In genomic region chr11:57566091-57567035, GRCm38 (mm10) we compare ENCODE assay signal across 13 mouse cellular contexts. TPM values are rescaled to one million over a fixed set of nuclear protein-coding genes. Genes with fewer than 3 reads are reported as not detected.
DNase-seq lines count a peak whose midpoint lies in the region; ATAC-seq lines count a peak whose summit lies in the region.
"Had no signal": no experiment of that assay in that cellular context is flagged by ENCODE, and none has a peak within 500 bp of the region (broad histone marks: within the 10 kb centered on the region; RNA-seq: fewer than 3 reads in every experiment).

No protein-coding gene starts in this region.

- DNase-seq in heart, postnatal 14 days, result no peak
- DNase-seq in forebrain, embryonic 10.5 days (ENCODE audit: extremely low spot score, low spot score), result no peak
- no peak for DNase-seq in kidney, postnatal 36 days
- DNase-seq in thymus, postnatal 25 days, result no peak
- no peak for DNase-seq in heart, adult 9 months (ENCODE audit: low spot score in 2 of 2)
- DNase-seq: layer of hippocampus, adult 9-11 months; lung, postnatal 14 days; thymus, adult 18-20 months had no signal

- WGBS in heart, embryonic 12.5 days, result 34% methylated on average over 18 of the region's 18 CpGs
- WGBS in forebrain, embryonic 10.5 days, result 21% methylated on average over 18 of the region's 18 CpGs
- 18% methylated on average over 18 of the region's 18 CpGs for WGBS in hindbrain, embryonic 15.5 days
- WGBS in neural tube, embryonic 12.5 days, result 33% methylated on average over 18 of the region's 18 CpGs

- H3K27ac ChIP-seq in heart, embryonic 12.5 days (ENCODE audit: poor library complexity, severe bottlenecking), result no peak overlapping the region
- H3K27ac ChIP-seq in forebrain, embryonic 10.5 days, result peak overlapping the region; percentile 69
- peak overlapping the region; percentile 49 for H3K27ac ChIP-seq in hindbrain, embryonic 15.5 days (replicated peaks)
- no peak overlapping the region for H3K27ac ChIP-seq in neural tube, embryonic 12.5 days
- H3K27ac ChIP-seq: heart, embryonic 13.5 days; liver, embryonic 12.5 days had no signal

- intact Hi-C loops in heart, postnatal 14 days (cut with DNase I), result no loop called here

- ATAC-seq in heart, embryonic 12.5 days (ENCODE audit: insufficient number of reproducible peaks, low FRiP score), result no peak
- ATAC-seq in hindbrain, embryonic 15.5 days (ENCODE audit: low FRiP score, low read depth), result 0 out of 2 replicates have a peak, but pooled peaks have one; percentile 51
- ATAC-seq in neural tube, embryonic 12.5 days (ENCODE audit: low FRiP score, low read depth), result no peak
- ATAC-seq: liver, embryonic 12.5 days had no signal

- peaks cover 12% of the 10 kb centered on the region for H3K9me3 ChIP-seq in heart, embryonic 12.5 days (replicated peaks)
- H3K9me3 ChIP-seq in forebrain, embryonic 10.5 days, result peaks cover 13% of the 10 kb centered on the region; the same call in 1 of the 2 replicates
- no peaks in the 10 kb centered on the region for H3K9me3 ChIP-seq in hindbrain, embryonic 15.5 days
- peaks cover 7% of the 10 kb centered on the region; the same call in 1 of the 2 replicates for H3K9me3 ChIP-seq in neural tube, embryonic 12.5 days
- H3K9me3 ChIP-seq: liver, embryonic 12.5 days had no signal

- H3K4me2 ChIP-seq in heart, embryonic 12.5 days, result peak overlapping the region; percentile 38
- peak overlapping the region; percentile 28; the same call in 1 of the 2 replicates for H3K4me2 ChIP-seq in hindbrain, embryonic 15.5 days
- peak overlapping the region; percentile 22 for H3K4me2 ChIP-seq in neural tube, embryonic 12.5 days (replicated peaks)
- H3K4me2 ChIP-seq: heart, embryonic 13.5 days; liver, embryonic 12.5 days had no signal

- peaks cover 22% of the 10 kb centered on the region for H3K4me1 ChIP-seq in heart, embryonic 12.5 days (replicated peaks)
- H3K4me1 ChIP-seq in forebrain, embryonic 10.5 days, result peaks cover 22% of the 10 kb centered on the region
- peaks cover 18% of the 10 kb centered on the region for H3K4me1 ChIP-seq in hindbrain, embryonic 15.5 days (replicated peaks)
- peaks cover 6% of the 10 kb centered on the region for H3K4me1 ChIP-seq in neural tube, embryonic 12.5 days
- H3K4me1 ChIP-seq: liver, embryonic 12.5 days had no signal

- H3K27me3 ChIP-seq in heart, embryonic 12.5 days (replicated peaks), result peaks cover 10% of the 10 kb centered on the region
- peaks cover 21% of the 10 kb centered on the region for H3K27me3 ChIP-seq in forebrain, embryonic 10.5 days (ENCODE audit: poor library complexity, severe bottlenecking)
- no peaks in the 10 kb centered on the region for H3K27me3 ChIP-seq in hindbrain, embryonic 15.5 days
- no peaks in the 10 kb centered on the region for H3K27me3 ChIP-seq in neural tube, embryonic 12.5 days (replicated peaks)

- H3K4me3 ChIP-seq in heart, embryonic 12.5 days, result no peak overlapping the region
- H3K4me3 ChIP-seq in forebrain, embryonic 10.5 days, result peak overlapping the region; percentile 21; the same call in 1 of the 2 replicates
- H3K4me3 ChIP-seq in hindbrain, embryonic 15.5 days, result no peak overlapping the region
- H3K4me3 ChIP-seq in neural tube, embryonic 12.5 days, result no peak overlapping the region
- H3K4me3 ChIP-seq: heart, embryonic 13.5 days; liver, embryonic 12.5 days had no signal

- peak overlapping the region; percentile 25; the same call in 1 of the 2 replicates for H3K9ac ChIP-seq in heart, embryonic 12.5 days
- no peak overlapping the region for H3K9ac ChIP-seq in hindbrain, embryonic 15.5 days
- 0 out of 2 replicates have a peak overlapping the region, but pooled peaks have one; percentile 13 for H3K9ac ChIP-seq in neural tube, embryonic 12.5 days
- H3K9ac ChIP-seq: heart, embryonic 13.5 days; liver, embryonic 12.5 days had no signal

- H3K36me3 ChIP-seq in heart, embryonic 12.5 days, result no peaks in the 10 kb centered on the region
- H3K36me3 ChIP-seq in forebrain, embryonic 10.5 days (replicated peaks), result no peaks in the 10 kb centered on the region
- H3K36me3 ChIP-seq in hindbrain, embryonic 15.5 days, result 0 out of 2 replicates have a peak, but pooled peaks cover 2% of the 10 kb centered on the region
- no peaks in the 10 kb centered on the region for H3K36me3 ChIP-seq in neural tube, embryonic 12.5 days
- H3K36me3 ChIP-seq: heart, embryonic 13.5 days; liver, embryonic 12.5 days had no signal

RNA-seq across cellular contexts. Expression of gene Mfap3, which starts 47.9 kb away (rescaled TPM):
- 31.2 and 33.5 TPM in 2 replicates for polyA plus RNA-seq in heart, embryonic 12.5 days (2016; fragmentation: Nextera tagmentation; extraction: Ambion mirVana)
- total RNA-seq in heart, postnatal 14 days (2021), result 10 to 100 TPM; 17.6 to 18.7 TPM
- polyA plus RNA-seq in forebrain, embryonic 10.5 days (2016; fragmentation: Nextera tagmentation; extraction: Ambion mirVana), result 42.8 and 52.6 TPM in 2 replicates
- polyA plus RNA-seq in hindbrain, embryonic 15.5 days (2015; fragmentation: Nextera tagmentation; extraction: Ambion mirVana), result 56.5 and 59.5 TPM in 2 replicates
- polyA plus RNA-seq in neural tube, embryonic 12.5 days (2016; fragmentation: Nextera tagmentation; extraction: Ambion mirVana), result 54.6 and 56.6 TPM in 2 replicates

RNA-seq across cellular contexts. Expression of gene Fam114a2, which starts 47.9 kb away (rescaled TPM):
- 67.8 and 69.4 TPM in 2 replicates for polyA plus RNA-seq in heart, embryonic 12.5 days (2016; fragmentation: Nextera tagmentation; extraction: Ambion mirVana)
- 10 to 100 TPM; 41.5 to 42.8 TPM for total RNA-seq in heart, postnatal 14 days (2021)
- polyA plus RNA-seq in forebrain, embryonic 10.5 days (2016; fragmentation: Nextera tagmentation; extraction: Ambion mirVana), result 64.5 and 65.6 TPM in 2 replicates
- polyA plus RNA-seq in hindbrain, embryonic 15.5 days (2015; fragmentation: Nextera tagmentation; extraction: Ambion mirVana), result 76.4 and 77.4 TPM in 2 replicates
- polyA plus RNA-seq in neural tube, embryonic 12.5 days (2016; fragmentation: Nextera tagmentation; extraction: Ambion mirVana), result 89.9 and 93.2 TPM in 2 replicates

Comparison
In these comparisons a context has a peak if more than half of its experiments do, and no peak if none do; other contexts are left out.
1. H3K27ac ChIP-seq: peak in forebrain, embryonic 10.5 days (single experiment) and hindbrain, embryonic 15.5 days (single experiment); none in heart, embryonic 12.5 days (single experiment) and neural tube, embryonic 12.5 days (single experiment).
2. Peak in every context shown above with its lines, with median percentiles within 50 percentile points of each other: H3K4me2 ChIP-seq.